Mouse (Mus musculus): ENCODE data around the gene Rnaseh2a. TPM values are rescaled to one million over a fixed set of nuclear protein-coding genes. Genes with fewer than 3 reads are reported as not detected.

Rnaseh2a gene
- total and polyA plus RNA-seq, 3 experiments = 71.6 to 115 (median 83.1) TPM

GRCm38 (mm10) chr8:84969241-84970134 lies at the start of gene Rnaseh2a, which contains the start of the genes Gm49661 and Prdx2 (continued):
- TF ChIP-seq ZKSCAN1 (IDR thresholded peaks at IDR 0.05; ENCODE audit: borderline replicate concordance, low read depth, low read length) = no peak

- dilution Hi-C loops (cut with MboI; ENCODE audit: extremely low pct_ligation_motif_present, extremely low pct_unique_long_range_greater_than_20kb, low sequenced_read_pairs) (no loop called here), in situ Hi-C loops (cut with MboI; ENCODE audit: low pct_ligation_motif_present, low pct_unique_long_range_greater_than_20kb, low sequenced_read_pairs) (no loop called here)
- Histone ChIP-seq H3K79me2 (replicated peaks; ENCODE audit: control insufficient read depth, extremely low read depth, insufficient read depth, poor library complexity, severe bottlenecking) (peaks cover under 1% of the 10 kb centered on the region), H3K9me3 (replicated peaks; ENCODE audit: low read length) (no peaks in the 10 kb centered on the region), H3K27me3 (replicated peaks) (no peaks in the 10 kb centered on the region), H3K4me3 (replicated peaks in 1 of 3; ENCODE audit: low read depth in 2 of 3, low read length in 2 of 3, poor library complexity in 1 of 3) (no peak overlapping the region), H3K4me2 (ENCODE audit: insufficient read depth, low read depth, poor library complexity, severe bottlenecking) (no peak overlapping the region), H3K4me1 (ENCODE audit: control insufficient read depth in 1 of 2, insufficient read depth in 2 of 2) (peaks cover 0 to 8% of the 10 kb centered on the region in 2 experiments; a peak in 2 of 4 replicates), H3K36me3 (replicated peaks in 1 of 2; ENCODE audit: control insufficient read depth in 1 of 2, insufficient read depth in 1 of 2, low read length in 1 of 2) (peaks cover 46 to 59% of the 10 kb centered on the region in 2 experiments), H3K27ac (ENCODE audit: insufficient read depth, low read depth) (no peak overlapping the region), H3K9ac (ENCODE audit: insufficient read depth, low read depth) (no peak overlapping the region)
- DNase-seq (ENCODE audit: extremely low read depth) = no peak
- TF ChIP-seq GABPA (IDR thresholded peaks at IDR 0.05; ENCODE audit: insufficient replicate concordance, low read depth, low read length) (no peak), POLR2A (IDR thresholded peaks at IDR 0.05; ENCODE audit: low read depth, low read length) (no peak), ELF1 (IDR thresholded peaks at IDR 0.05; ENCODE audit: low read depth, low read length) (no peak), RAD21 (IDR thresholded peaks at IDR 0.05; ENCODE audit: low read depth, low read length) (no peak), JUND (conservative IDR thresholded peaks at IDR 0.05; ENCODE audit: low read depth, low read length) (no peak), BHLHE40 (IDR thresholded peaks at IDR 0.05; ENCODE audit: low read depth, low read length) (no peak), UBTF (IDR thresholded peaks at IDR 0.05; ENCODE audit: low read depth, low read length) (no peak), MXI1 (IDR thresholded peaks at IDR 0.05; ENCODE audit: low read depth, low read length) (no peak), CTCF (conservative IDR thresholded peaks at IDR 0.05 in 1 of 2, IDR thresholded peaks at IDR 0.05 in 1 of 2; ENCODE audit: low read depth in 2 of 2, low read length in 2 of 2) (no peak), EP300 (IDR thresholded peaks at IDR 0.05; ENCODE audit: low read length) (no peak), MAFK (IDR thresholded peaks at IDR 0.05; ENCODE audit: insufficient replicate concordance, low read length) (no peak), POLR2AphosphoS2 (IDR thresholded peaks at IDR 0.05; ENCODE audit: low read depth, low read length) (no peak), MAZ (IDR thresholded peaks at IDR 0.05; ENCODE audit: low read depth, low read length) (no peak), ZC3H11A (IDR thresholded peaks at IDR 0.05; ENCODE audit: low read depth, low read length) (no peak), CHD1 (IDR thresholded peaks at IDR 0.05; ENCODE audit: low read depth, low read length) (no peak), MYC (IDR thresholded peaks at IDR 0.05; ENCODE audit: low read depth, low read length) (no peak), IRF4 (IDR thresholded peaks at IDR 0.05; ENCODE audit: low read depth, low read length) (no peak), MAX (IDR thresholded peaks at IDR 0.05; ENCODE audit: low read length) (no peak), ETS1 (conservative IDR thresholded peaks at IDR 0.05; ENCODE audit: low read depth, low read length) (no peak), HCFC1 (IDR thresholded peaks at IDR 0.05; ENCODE audit: low read depth, low read length) (no peak)
These were observed 47.6 kb upstream of the Rnaseh2a start for GRCm38 (mm10) chr8:85017209-85017608.

Data from CH12.LX (cell line).